Mouse (Mus musculus): ENCODE measurements at regions not wholly inside any gene's neighbourhood (a gene's known extent, or its start where the extent isn't known, plus 50 kb on each side); places are given as distances from the start of the nearest gene placed in this dataset.

DNA sequence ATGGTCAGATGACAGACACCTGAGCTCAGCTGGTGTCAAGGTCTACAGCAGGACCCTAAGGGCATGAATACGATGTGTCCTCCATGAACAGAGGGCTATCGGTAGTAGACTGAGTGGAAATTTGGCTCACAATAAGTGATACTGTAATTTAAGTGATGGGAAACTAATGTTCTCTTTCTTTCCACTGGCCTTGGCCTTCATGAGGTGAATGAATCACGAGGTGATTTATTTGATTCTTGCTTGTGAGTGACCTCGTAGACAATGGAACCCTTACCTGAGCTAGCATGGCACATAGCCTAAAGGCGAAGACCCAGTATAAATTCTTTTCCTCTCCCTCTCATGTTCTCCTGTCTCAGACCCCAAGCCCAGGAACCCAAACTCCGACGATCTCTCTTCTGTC is 54.1 kb upstream of the Gm5148 start:
- no peak for DNase-seq (ENCODE audit: low spot score)

DNA sequence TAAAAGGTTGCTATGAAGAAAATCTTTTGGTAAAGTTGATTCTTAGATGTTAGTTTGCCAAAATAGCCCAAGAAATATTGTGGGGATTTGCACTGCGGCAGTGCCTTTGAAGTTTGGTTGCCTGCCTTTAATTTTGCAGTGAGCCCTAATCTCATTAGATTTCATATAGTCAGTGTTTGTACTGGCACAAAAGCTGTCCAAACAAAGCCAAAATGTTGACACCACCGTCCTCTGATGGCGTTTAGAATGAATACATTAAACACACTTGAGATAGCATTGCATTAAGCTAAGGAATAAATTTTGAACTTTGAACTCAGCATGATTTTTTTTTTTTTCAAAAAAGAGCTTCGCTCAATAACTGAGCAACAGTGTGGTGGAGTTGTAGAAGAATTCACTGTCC is 51.9 kb upstream of the Gm5148 start:
- no peak for DNase-seq (ENCODE audit: low spot score)
